ENCODE assay signal across 16 mouse cellular contexts in the genomic region with DNA sequence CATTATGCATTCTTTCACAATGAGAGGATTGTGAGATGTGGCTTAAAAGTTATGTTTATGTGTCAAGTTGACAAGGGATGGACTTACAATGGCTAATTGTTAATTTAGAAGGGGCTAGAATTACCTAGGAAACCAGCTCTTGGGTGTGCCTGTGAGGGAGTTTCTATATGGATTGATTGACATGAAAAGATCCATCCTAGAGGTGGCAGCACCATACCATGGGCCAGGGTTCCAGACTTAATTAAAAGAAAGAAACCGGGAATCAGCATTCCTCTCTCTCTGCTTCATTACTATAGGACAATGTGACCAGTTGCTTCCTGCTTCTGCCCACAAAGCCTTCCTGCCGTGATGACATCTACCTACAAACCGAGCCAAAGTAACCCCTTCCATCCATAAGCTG.
A peak's percentile ranks its signal among the peaks of the same experiment; 100 is the strongest.
DNase-seq lines count a peak whose midpoint lies in the region; ATAC-seq and TF ChIP-seq lines count a peak whose summit lies in the region.
"Had no signal": no experiment of that assay in that cellular context is flagged by ENCODE, and none has a peak within 500 bp of the region (broad histone marks: within the 10 kb centered on the region; RNA-seq: fewer than 3 reads in every experiment).

No protein-coding gene starts in this region.

- no peaks in the 10 kb centered on the region for H3K36me3 ChIP-seq in intestine, postnatal 0 days (ENCODE audit: control insufficient read depth, insufficient read depth)
- no peaks in the 10 kb centered on the region for H3K36me3 ChIP-seq in intestine, embryonic 16.5 days (ENCODE audit: control insufficient read depth, insufficient read depth, low read length)
- no peaks in the 10 kb centered on the region for H3K36me3 ChIP-seq in midbrain, postnatal 0 days (ENCODE audit: insufficient read depth, low read length)
- H3K36me3 ChIP-seq in midbrain, embryonic 16.5 days (ENCODE audit: control insufficient read depth, insufficient read depth, low read length), result no peaks in the 10 kb centered on the region
- H3K36me3 ChIP-seq: embryonic facial prominence, embryonic 13.5 days; heart, embryonic 12.5 days; limb, embryonic 12.5 days had no signal

- peak; percentile 41 for TF ChIP-seq CTCF in intestine, postnatal 0 days (IDR thresholded peaks at IDR 0.05; ENCODE audit: low read depth)
- peak; percentile 52 for TF ChIP-seq CTCF in midbrain, postnatal 0 days (IDR thresholded peaks at IDR 0.05)

- H3K9ac ChIP-seq in intestine, postnatal 0 days (ENCODE audit: low read depth, low read length), result no peak overlapping the region
- H3K9ac ChIP-seq in intestine, embryonic 16.5 days (ENCODE audit: low read depth, low read length), result no peak overlapping the region
- H3K9ac ChIP-seq in midbrain, postnatal 0 days (replicated peaks; ENCODE audit: low read length, poor library complexity, severe bottlenecking), result no peak overlapping the region
- H3K9ac ChIP-seq in midbrain, embryonic 16.5 days (ENCODE audit: low read depth, low read length), result no peak overlapping the region
- H3K9ac ChIP-seq: embryonic facial prominence, embryonic 13.5 days; heart, embryonic 12.5 days; limb, embryonic 12.5 days; liver, embryonic 14.5 days had no signal

- H3K9me3 ChIP-seq in intestine, postnatal 0 days (ENCODE audit: control insufficient read depth), result no peaks in the 10 kb centered on the region
- no peaks in the 10 kb centered on the region for H3K9me3 ChIP-seq in intestine, embryonic 16.5 days (ENCODE audit: control insufficient read depth, low read length)
- no peaks in the 10 kb centered on the region for H3K9me3 ChIP-seq in midbrain, postnatal 0 days (ENCODE audit: low read length)
- no peaks in the 10 kb centered on the region for H3K9me3 ChIP-seq in midbrain, embryonic 16.5 days (replicated peaks; ENCODE audit: control insufficient read depth, low read length, poor library complexity, severe bottlenecking)
- H3K9me3 ChIP-seq: embryonic facial prominence, embryonic 13.5 days; heart, embryonic 12.5 days; limb, embryonic 12.5 days had no signal

- ATAC-seq in intestine, postnatal 0 days, result no peak
- no peak for ATAC-seq in intestine, embryonic 16.5 days
- no peak for ATAC-seq in midbrain, postnatal 0 days (ENCODE audit: low FRiP score)
- ATAC-seq in midbrain, embryonic 16.5 days, result no peak

- no peaks in the 10 kb centered on the region for H3K27me3 ChIP-seq in intestine, postnatal 0 days (replicated peaks; ENCODE audit: control insufficient read depth, insufficient read depth, low read length)
- no peaks in the 10 kb centered on the region for H3K27me3 ChIP-seq in intestine, embryonic 16.5 days (replicated peaks; ENCODE audit: control insufficient read depth, insufficient read depth, low read length)
- no peaks in the 10 kb centered on the region for H3K27me3 ChIP-seq in midbrain, postnatal 0 days (ENCODE audit: insufficient read depth, low read length)
- H3K27me3 ChIP-seq in midbrain, embryonic 16.5 days (ENCODE audit: control insufficient read depth, insufficient read depth, low read depth, low read length), result no peaks in the 10 kb centered on the region
- H3K27me3 ChIP-seq: embryonic facial prominence, embryonic 13.5 days; heart, embryonic 12.5 days; limb, embryonic 12.5 days had no signal

- H3K4me3 ChIP-seq in intestine, postnatal 0 days (ENCODE audit: low read depth, low read length), result no peak overlapping the region
- H3K4me3 ChIP-seq in intestine, embryonic 16.5 days (ENCODE audit: low read length), result no peak overlapping the region
- H3K4me3 ChIP-seq in midbrain, postnatal 0 days (ENCODE audit: low read depth, low read length), result no peak overlapping the region
- no peak overlapping the region for H3K4me3 ChIP-seq in midbrain, embryonic 16.5 days (ENCODE audit: low read depth, low read length)
- H3K4me3 ChIP-seq: embryonic facial prominence, embryonic 13.5 days; heart, embryonic 12.5 days; limb, embryonic 12.5 days had no signal

- H3K4me2 ChIP-seq in intestine, postnatal 0 days (replicated peaks; ENCODE audit: low read depth), result no peak overlapping the region
- H3K4me2 ChIP-seq in intestine, embryonic 16.5 days (ENCODE audit: low read depth, low read length), result no peak overlapping the region
- H3K4me2 ChIP-seq in midbrain, postnatal 0 days (ENCODE audit: low read depth, low read length, poor library complexity, severe bottlenecking), result no peak overlapping the region
- no peak overlapping the region for H3K4me2 ChIP-seq in midbrain, embryonic 16.5 days (ENCODE audit: low read length)
- H3K4me2 ChIP-seq: embryonic facial prominence, embryonic 13.5 days; heart, embryonic 12.5 days; limb, embryonic 12.5 days had no signal

- WGBS in intestine, postnatal 0 days, result 52% methylated on average over 3 of the region's 3 CpGs
- WGBS in intestine, embryonic 16.5 days, result 59% methylated on average over 3 of the region's 3 CpGs
- 31% methylated on average over 3 of the region's 3 CpGs for WGBS in midbrain, postnatal 0 days
- WGBS in midbrain, embryonic 16.5 days, result 22% methylated on average over 3 of the region's 3 CpGs

- H3K4me1 ChIP-seq in intestine, postnatal 0 days (replicated peaks; ENCODE audit: control insufficient read depth, insufficient read depth, low read length), result no peaks in the 10 kb centered on the region
- no peaks in the 10 kb centered on the region for H3K4me1 ChIP-seq in intestine, embryonic 16.5 days (ENCODE audit: control insufficient read depth, insufficient read depth, low read length)
- H3K4me1 ChIP-seq in midbrain, postnatal 0 days (ENCODE audit: insufficient read depth, low read length), result no peaks in the 10 kb centered on the region
- no peaks in the 10 kb centered on the region for H3K4me1 ChIP-seq in midbrain, embryonic 16.5 days (ENCODE audit: control insufficient read depth, insufficient read depth, low read length)
- H3K4me1 ChIP-seq: embryonic facial prominence, embryonic 13.5 days; heart, embryonic 12.5 days; limb, embryonic 12.5 days had no signal

- H3K27ac ChIP-seq in intestine, postnatal 0 days (ENCODE audit: low read depth, low read length), result no peak overlapping the region
- no peak overlapping the region for H3K27ac ChIP-seq in intestine, embryonic 16.5 days (ENCODE audit: low read length)
- no peak overlapping the region for H3K27ac ChIP-seq in midbrain, postnatal 0 days (ENCODE audit: low read depth, low read length)
- H3K27ac ChIP-seq in midbrain, embryonic 16.5 days (ENCODE audit: low read length), result no peak overlapping the region
- H3K27ac ChIP-seq: embryonic facial prominence, embryonic 13.5 days; limb, embryonic 12.5 days; liver, embryonic 14.5 days had no signal

- DNase-seq in embryo, embryonic 11 days, result peak; percentile 16
- no peak for DNase-seq in embryo, embryonic 9.5 days (ENCODE audit: extremely low spot score)
- DNase-seq in midbrain, postnatal 0 days (ENCODE audit: low spot score), result peak; percentile 22
- peak; percentile 9 for DNase-seq in retina, postnatal 7 days (ENCODE audit: low read depth, low spot score)
- DNase-seq in kidney, adult 8-10 months, result no peak
- DNase-seq: cerebellum, adult 8-10 months; gastrocnemius, postnatal 25 days; lung, postnatal 36 days; thymus, postnatal 4 days had no signal

Comparison
In these comparisons a context has a peak if more than half of its experiments do, and no peak if none do; other contexts are left out.
1. DNase-seq: peak in embryo, embryonic 11 days (single experiment), midbrain, postnatal 0 days (single experiment) and retina, postnatal 7 days (single experiment); none in embryo, embryonic 9.5 days (single experiment) and kidney, adult 8-10 months (0 of 2).